Mouse (Mus musculus) Patski (cell line): ENCODE data around the gene Vmn1r57. TPM values are rescaled to one million over a fixed set of nuclear protein-coding genes. Genes with fewer than 3 reads are reported as not detected.
"Not testable (repeated sequence)": the region's sequence is repeated elsewhere in the genome, so short reads cannot be mapped to it uniquely, and the experiment has no call there.

Source experiments
- ATAC-seq: fragments of 100-300 bp; one replicate; pipeline ENCODE4 v1.8.0; 2021
- CTCF ChIA-PET: fragments of 350-600 bp; sonication (Branson Sonifier 250); formaldehyde crosslinking; loops from one replicate; lab custom pipeline; 2022; ENCODE audit warnings: inconsistent platforms; lab: Charles Lee
- POLR2A ChIA-PET: fragments of 350-600 bp; sonication (Branson Sonifier 250); formaldehyde crosslinking; loops from one replicate; lab custom pipeline; 2022; ENCODE audit warnings: antibody characterized with exemption, inconsistent platforms; lab: Charles Lee
- DNase-seq: peaks from one replicate; pipeline ENCODE4 v3.0.0-alpha.2; 2011; ENCODE audit warnings: low read depth, low spot score
- H3K27me3 ChIP-seq: fragments of 371-371 bp; one replicate; pipeline ENCODE4 v1.5.1; 2021
- CTCF ChIP-seq: fragments of 100-300 bp; IDR thresholded peaks from one replicate; pipeline ENCODE4 v1.5.1; 2021
- in situ Hi-C: fragments of 300-500 bp; cut with MboI; formaldehyde crosslinking; loops from 3 replicates; pipeline ENCODE4 v1.11.1; 2018; ENCODE audit warnings: low pct_unique_long_range_greater_than_20kb, mixed read lengths
- polyA plus RNA-seq: library from polyadenylated mRNA; unstranded; gene quantifications from one replicate; pipeline ENCODE4 v1.2.3, GENCODE M21; 2021

The Vmn1r57 gene
- polyA plus RNA-seq, result not detected

DNA sequence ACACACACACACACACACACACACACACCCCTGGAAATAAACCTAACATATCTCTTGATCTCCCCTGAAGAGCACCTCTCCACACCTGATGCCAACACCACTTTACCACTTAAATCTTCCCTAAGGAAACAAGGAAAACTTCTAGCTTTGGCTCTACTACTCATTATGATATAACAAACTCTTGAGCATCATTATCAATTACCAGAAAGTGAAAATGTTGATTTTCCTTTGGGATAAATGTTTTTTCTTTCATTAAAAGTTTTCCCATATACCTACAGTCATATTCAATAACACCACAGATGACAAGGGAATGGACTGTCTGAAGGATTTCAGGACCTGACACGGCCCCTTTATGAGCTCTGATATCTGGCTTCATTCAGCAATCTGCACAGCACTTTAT lies at the start of gene Vmn1r57:
Vmn1r57 (plus strand) TSS at position 301 of the 400 bp plus-strand sequence.
- in situ Hi-C loops, result loop anchor here (5.0 kb wide), 1 partner anchor 239 kb away; the partner anchor contains the start of gene Vmn1r59
- DNase-seq, CTCF ChIA-PET, POLR2A ChIA-PET, H3K27me3 ChIP-seq, ATAC-seq: not testable (repeated sequence)

DNA sequence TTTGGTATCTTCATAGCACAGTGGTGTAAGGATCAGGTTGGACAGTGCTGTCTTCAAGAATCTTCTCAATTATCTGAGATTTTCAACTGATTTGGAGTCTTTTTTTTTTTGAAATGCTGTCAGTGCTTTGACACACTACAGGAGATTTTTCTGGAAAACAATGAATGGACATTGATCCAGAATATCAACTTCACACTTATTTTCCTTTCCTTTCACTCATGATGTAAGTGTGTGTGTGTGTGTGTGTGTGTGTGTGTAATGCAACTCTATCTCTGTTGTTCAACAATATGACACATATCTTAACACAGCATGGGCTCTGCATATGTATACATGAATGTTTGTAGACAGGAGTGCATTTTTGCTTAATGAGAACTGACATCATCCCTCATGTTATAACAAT lies 21.6 kb upstream of the Vmn1r57 start, which contains the start of gene Vmn1r56:
Vmn1r56 (minus strand) TSS at position 101 of the 400 bp plus-strand sequence.
- H3K27me3 ChIP-seq, POLR2A ChIA-PET, ATAC-seq, in situ Hi-C loops, CTCF ChIA-PET, DNase-seq: not testable (repeated sequence)

DNA sequence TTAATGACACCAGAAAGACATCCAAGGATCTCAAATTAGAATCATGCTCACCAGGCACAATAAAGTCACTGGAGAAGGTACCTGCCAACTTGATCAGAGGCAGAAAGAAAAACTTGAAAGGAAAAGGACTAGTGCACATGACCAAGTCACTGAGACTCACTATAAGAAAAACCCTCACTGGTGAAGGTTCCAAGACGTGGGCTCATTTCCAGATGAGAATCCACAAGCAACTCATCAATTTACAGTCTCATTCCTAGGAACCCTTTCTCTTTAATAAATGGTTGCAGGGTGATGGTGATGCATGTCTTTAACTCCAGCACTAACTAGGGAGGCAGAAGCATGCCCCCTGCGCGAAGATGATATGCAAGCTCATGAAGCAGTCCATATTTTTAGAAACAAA lies 44.8 kb downstream of the Vmn1r57 start:
- CTCF ChIA-PET, result no interaction called here
- no peak for TF ChIP-seq CTCF

More for the DNA sequence above, 44.8 kb downstream of the Vmn1r57 start:
- POLR2A ChIA-PET, result no interaction called here
- ATAC-seq (no peak), DNase-seq (no peak)
- no peaks in the 10 kb centered on the region for H3K27me3 ChIP-seq
- in situ Hi-C loops, result no loop called here

Other genes with a start within 250 kb of the Vmn1r57 start
- 0.09 TPM for gene Sbk3, start 247.3 kb upstream of the Vmn1r57 start, polyA plus RNA-seq
- gene Zfp579, start 222.3 kb upstream of the Vmn1r57 start, polyA plus RNA-seq, result 25.1 TPM
- 11.0 TPM for gene Zfp524, start 204.1 kb upstream of the Vmn1r57 start, polyA plus RNA-seq
- gene Fiz1, start 203.8 kb upstream of the Vmn1r57 start, polyA plus RNA-seq, result 31.6 TPM
- gene Gm44973, start 203.0 kb upstream of the Vmn1r57 start, polyA plus RNA-seq, result 1.3 TPM
- 33.9 TPM for gene Zfp865, start 198.1 kb upstream of the Vmn1r57 start, polyA plus RNA-seq
- 7.9 TPM for gene Ccdc106, start 197.9 kb upstream of the Vmn1r57 start, polyA plus RNA-seq
- gene 4632433K11Rik, start 184.4 kb upstream of the Vmn1r57 start, polyA plus RNA-seq, result not detected
- gene Zfp784, start 180.0 kb upstream of the Vmn1r57 start, polyA plus RNA-seq, result 6.3 TPM
- gene Zfp580, start 167.0 kb upstream of the Vmn1r57 start, polyA plus RNA-seq, result 22.4 TPM
- 216 TPM for gene U2af2, start 156.3 kb upstream of the Vmn1r57 start, polyA plus RNA-seq
- 138 TPM for gene Epn1, start 138.3 kb upstream of the Vmn1r57 start, polyA plus RNA-seq
- not detected for gene Rfpl4, start 101.5 kb upstream of the Vmn1r57 start, polyA plus RNA-seq
- gene Rasl2-9, start 92.5 kb upstream of the Vmn1r57 start, polyA plus RNA-seq, result 0.05 TPM
- under 0.01 TPM for gene Vmn1r55, start 68.8 kb upstream of the Vmn1r57 start, polyA plus RNA-seq
- gene Vmn1r56, start 21.7 kb upstream of the Vmn1r57 start, polyA plus RNA-seq, result not detected
- gene Gm5065, start 132.0 kb downstream of the Vmn1r57 start, polyA plus RNA-seq, result not detected
- not detected for gene Nlrp2, start 132.5 kb downstream of the Vmn1r57 start, polyA plus RNA-seq
- gene Vmn1r58, start 194.9 kb downstream of the Vmn1r57 start, polyA plus RNA-seq, result not detected
- gene Vmn1r59, start 238.3 kb downstream of the Vmn1r57 start, polyA plus RNA-seq, result not detected